Mouse (Mus musculus) layer of hippocampus, adult 18-20 months (tissue): ENCODE results near the gene Cbfa2t2. TPM values are rescaled to one million over a fixed set of nuclear protein-coding genes. Genes with fewer than 3 reads are reported as not detected.

Experiments used
- total RNA-seq, 2 experiments: library from RNA; stranded (reverse); gene quantifications; 2 replicates each; pipeline ENCODE4 v1.2.3; 2021

The Cbfa2t2 gene
- total RNA-seq, 2 experiments from 2014 or later, result 47.9 to 48.9 TPM

Other genes starting within 250 kb of the Cbfa2t2 start
- under 1 TPM; 0.12 to 0.15 TPM for gene Bpifb1, start 245.7 kb upstream of the Cbfa2t2 start, total RNA-seq
- gene Bpifb5, start 212.7 kb upstream of the Cbfa2t2 start, total RNA-seq, result not detected
- not detected for gene Bpifb9a, start 178.6 kb upstream of the Cbfa2t2 start, total RNA-seq
- not detected for gene Bpifb9b, start 129.3 kb upstream of the Cbfa2t2 start, total RNA-seq
- gene Cdk5rap1, start 63.5 kb upstream of the Cbfa2t2 start, total RNA-seq, result 10 to 100 TPM; 14.8 to 14.9 TPM
- 10 to 100 TPM; 45.3 to 47.7 TPM for gene Snta1, start 28.4 kb upstream of the Cbfa2t2 start, total RNA-seq
- under 1 TPM in 1 of 2 experiments, not detected in 1; 0.47 TPM for gene 1700003F12Rik, start 110.6 kb downstream of the Cbfa2t2 start, total RNA-seq
- not detected for gene Actl10, start 115.3 kb downstream of the Cbfa2t2 start, total RNA-seq
- gene Necab3, start 122.4 kb downstream of the Cbfa2t2 start, total RNA-seq, result 10 to 100 TPM; 20.9 to 26.5 TPM
- gene E2f1, start 133.4 kb downstream of the Cbfa2t2 start, total RNA-seq, result 1 to 10 TPM; 4.4 to 4.7 TPM
- 10 to 100 TPM in 1 of 2 experiments, 1 to 10 TPM in 1; 10.0 to 10.8 TPM for gene Pxmp4, start 167.2 kb downstream of the Cbfa2t2 start, total RNA-seq
- 10 to 100 TPM in 1 of 2 experiments, 1 to 10 TPM in 1; 9.4 to 10.6 TPM for gene Zfp341, start 176.8 kb downstream of the Cbfa2t2 start, total RNA-seq
- gene 4930519P11Rik, start 177.0 kb downstream of the Cbfa2t2 start, total RNA-seq, result not detected
- gene Chmp4b, start 215.2 kb downstream of the Cbfa2t2 start, total RNA-seq, result 100 to 1,000 TPM; 222 to 223 TPM